Mouse (Mus musculus) adrenal gland, adult 8-10 months (tissue): ENCODE results near the gene Atp1a4. TPM values are rescaled to one million over a fixed set of nuclear protein-coding genes. Genes with fewer than 3 reads are reported as not detected.
"Not testable (repeated sequence)": the region's sequence is repeated elsewhere in the genome, so short reads cannot be mapped to it uniquely, and the experiment has no call there.

ENCODE experiments used
- DNase-seq: peaks from one replicate; pipeline ENCODE4 v3.0.0; 2022
- total RNA-seq, 4 experiments: library from RNA; stranded (reverse); gene quantifications; 2 replicates each; pipeline ENCODE4 v1.2.4; 2022

Gene Atp1a4
- total RNA-seq, 4 experiments from 2014 or later, result 0.12 to 1.1 (median 0.76) TPM

GRCm38 (mm10) chr1:172281522-172282254 is 23.5 kb upstream of the Atp1a4 start:
- peak; percentile 62 for DNase-seq

DNA sequence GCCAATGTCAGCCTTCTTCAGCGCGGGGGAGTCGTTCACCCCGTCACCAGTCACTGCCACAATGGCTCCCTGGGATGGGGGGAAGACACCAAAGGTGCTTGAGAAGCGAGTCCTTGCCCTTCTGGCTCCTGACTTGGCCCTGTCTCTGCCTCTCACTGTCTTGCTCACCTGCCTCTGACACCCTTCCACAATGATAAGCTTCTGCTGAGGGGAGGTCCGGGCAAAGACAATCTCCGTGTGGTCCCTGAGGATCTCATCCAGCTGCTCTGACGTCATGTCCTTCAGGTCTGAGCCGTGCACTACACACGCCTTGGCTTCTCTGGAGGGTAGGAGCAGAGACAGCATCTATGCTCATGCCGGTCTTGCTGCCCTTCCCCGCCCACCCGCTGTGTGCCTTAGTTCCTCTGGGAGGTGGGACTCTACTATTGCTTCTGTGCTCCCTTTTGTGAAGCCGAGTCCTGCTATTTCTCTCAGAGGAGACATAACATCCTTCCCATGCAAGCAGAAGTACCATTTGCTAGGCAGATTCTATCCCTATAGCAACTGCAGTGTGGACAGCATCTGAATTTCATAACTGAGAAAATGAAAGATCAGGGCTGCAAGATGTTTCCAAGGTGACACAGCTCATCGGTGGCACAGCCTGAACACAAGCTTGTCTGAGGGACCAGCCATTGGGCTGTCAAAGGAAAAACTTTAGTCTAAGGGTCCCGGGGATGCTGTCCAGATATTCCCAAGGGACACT is 21.7 kb upstream of the Atp1a4 start:
- no peak for DNase-seq

DNA sequence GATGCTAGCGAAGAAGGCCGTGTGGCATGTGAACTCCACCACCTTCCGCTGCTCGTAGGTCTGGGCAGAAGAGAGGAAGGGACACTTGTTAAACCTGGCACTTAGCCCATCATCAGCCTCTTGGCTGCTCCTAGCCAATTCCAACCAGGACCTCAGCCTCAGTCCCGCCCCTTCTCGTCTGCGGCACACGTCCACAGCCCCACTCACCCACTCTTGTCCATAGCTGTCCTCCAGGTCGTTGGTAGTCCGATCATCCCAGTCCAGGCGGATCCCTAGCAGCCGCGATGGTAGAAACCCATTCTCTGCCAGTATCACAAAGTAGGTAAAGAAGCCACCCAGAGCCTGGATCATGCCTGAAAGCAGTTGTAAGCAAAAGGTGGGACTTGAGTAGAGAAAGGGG is 20.1 kb upstream of the Atp1a4 start:
- no peak for DNase-seq

GRCm38 (mm10) chr1:172277172-172277571 is 19.0 kb upstream of the Atp1a4 start:
- DNase-seq, result no peak

GRCm38 (mm10) chr1:172274547-172274946 is 16.3 kb upstream of the Atp1a4 start:
- DNase-seq, result no peak

- no peak for DNase-seq
Observed at GRCm38 (mm10) chr1:172274116-172274515, 15.9 kb upstream of the Atp1a4 start.

DNA sequence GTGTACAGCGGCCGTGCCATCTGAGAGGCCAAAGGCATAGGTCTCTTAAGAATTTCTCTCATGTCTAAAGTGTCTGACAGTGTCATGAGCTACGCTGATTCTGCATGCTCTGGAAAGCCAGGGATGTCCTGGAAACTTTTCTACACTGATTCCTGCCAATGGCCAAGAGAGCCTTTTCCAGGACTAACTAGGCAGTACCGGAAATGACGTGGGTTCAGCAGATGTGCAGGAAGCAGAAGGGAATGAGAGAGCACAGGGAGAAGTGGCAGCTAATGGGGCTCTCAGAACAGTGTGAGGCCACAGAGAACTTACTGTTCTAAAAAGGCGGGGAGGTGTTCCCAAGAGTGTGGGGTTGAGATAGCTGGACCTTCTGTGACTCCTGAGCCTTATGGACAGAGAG is 15.2 kb upstream of the Atp1a4 start:
- DNase-seq, result no peak

GRCm38 (mm10) chr1:172271765-172272164 is 13.6 kb upstream of the Atp1a4 start:
- no peak for DNase-seq

- DNase-seq, result no peak
Observed at GRCm38 (mm10) chr1:172271208-172271607, 13.0 kb upstream of the Atp1a4 start.

DNA sequence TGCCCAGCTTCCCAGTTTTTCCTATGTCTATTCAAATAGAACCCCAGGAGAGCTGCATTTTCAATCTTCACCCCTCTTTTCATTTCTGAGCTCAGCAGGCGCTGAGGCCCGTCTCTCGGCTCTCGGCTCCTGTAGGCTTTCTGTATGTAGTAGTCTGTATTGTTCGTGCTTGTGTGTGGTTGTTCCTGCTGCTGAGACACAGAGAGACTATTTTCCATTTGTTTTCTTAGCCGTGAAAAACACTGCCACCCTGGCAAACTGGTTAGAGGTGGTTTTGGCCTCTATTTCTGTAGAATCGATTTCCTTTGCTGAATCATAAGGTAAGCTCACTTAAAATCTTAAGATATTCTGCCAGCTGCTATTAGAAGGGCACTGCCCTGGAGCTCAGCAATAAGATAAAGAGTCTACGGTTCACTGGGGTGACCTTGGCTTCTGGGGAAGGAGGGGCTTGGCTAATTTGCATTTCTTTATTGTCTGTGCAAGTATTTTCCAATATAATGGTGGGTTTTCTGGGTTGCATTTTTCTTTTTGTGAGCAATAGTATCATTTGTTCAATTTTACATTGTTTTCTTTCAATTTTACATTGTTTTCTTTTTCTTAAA is 3.4 kb upstream of the Atp1a4 start, which contains the start of gene Igsf8:
Gene Igsf8, plus strand, starts transcription at position 165 of the 602 bp plus-strand sequence.
- DNase-seq, result no peak

DNA sequence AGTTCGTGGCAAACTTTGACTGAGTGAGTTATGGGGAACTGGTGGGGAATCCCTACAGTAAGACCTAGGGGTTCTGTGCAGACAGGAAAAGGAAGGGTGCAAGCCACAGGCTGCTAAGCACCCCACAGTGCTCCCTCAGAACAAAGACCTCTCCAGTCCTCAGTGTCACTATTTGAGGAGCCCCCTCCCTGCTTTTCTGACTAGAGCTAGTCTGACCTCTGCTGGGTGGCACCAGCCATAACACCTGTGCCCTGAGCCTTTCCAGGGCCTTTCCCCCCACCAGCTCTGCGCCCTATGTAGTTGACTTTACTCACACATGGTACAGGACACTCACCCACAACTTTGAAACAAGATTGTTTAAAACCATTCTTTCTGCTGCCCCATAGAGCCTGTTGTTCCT is 10.5 kb downstream of the Atp1a4 start:
- no peak for DNase-seq

DNA sequence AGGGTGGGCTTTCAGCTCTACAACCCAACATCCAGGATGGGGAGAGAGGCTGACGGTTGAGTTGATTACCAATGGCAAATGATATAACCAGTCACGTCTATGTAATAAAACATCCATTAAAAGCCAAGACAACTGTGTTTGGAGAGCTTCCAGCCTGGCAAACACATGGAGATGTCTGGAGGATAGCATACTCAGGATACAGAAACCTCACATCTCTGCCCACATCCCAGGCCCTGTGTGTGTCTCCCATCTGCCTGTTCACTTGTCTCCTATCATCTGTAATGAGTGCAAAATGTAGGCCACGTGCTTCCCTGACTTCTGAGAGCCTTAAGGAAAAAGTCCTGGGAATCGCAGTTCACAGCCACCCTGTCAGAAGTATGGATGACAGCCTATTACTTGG is 11.0 kb downstream of the Atp1a4 start:
- no peak for DNase-seq

DNA sequence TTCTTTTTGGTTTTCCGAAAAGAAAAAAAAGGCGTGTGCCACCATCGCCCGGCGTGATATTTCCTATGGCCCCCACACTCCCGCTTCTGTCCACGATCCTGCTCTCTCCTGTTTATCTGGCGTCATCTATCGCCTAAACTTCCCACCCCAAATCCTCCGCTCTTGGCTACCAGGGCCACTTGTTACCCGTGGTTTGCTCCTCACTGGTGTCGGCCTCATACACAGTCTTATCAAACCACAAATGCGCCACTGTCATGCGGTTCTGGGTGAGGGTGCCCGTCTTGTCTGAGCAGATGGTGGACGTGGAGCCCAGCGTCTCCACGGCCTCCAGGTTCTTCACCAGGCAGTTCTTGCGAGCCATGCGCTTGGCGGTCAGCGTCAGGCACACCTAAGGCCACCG is 13.6 kb downstream of the Atp1a4 start:
- not testable (repeated sequence) for DNase-seq

DNA sequence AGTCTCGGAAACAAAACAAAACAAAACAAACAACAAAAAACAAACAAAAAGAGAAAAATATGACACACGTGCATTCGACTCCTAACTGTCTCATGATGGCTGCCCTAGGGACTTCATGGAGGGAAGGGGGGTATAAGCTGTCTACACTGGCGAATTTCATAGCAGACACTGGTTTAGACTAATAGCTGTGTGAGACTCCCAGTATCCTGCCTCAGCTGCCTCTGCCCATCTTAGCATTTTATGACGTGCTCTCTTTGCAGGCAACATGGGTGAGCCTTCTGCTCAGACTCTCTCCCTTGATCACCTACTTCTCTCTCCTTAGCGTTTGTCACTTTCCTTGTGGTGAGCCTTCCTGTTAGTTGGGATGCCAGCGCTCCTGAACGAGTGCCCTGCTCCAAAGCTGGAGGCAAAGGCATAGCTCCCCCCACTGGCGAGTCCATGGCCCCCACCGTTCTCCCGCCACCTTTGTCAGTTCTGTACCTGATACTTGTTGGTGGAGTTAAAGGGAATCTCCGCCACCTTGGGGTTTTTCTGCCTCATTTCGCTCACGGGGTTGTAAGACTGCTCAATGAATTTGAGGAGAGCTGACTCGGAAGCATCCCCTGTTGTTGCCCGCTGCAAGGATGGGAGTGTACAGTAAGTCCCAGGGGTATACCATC is 14.5 kb downstream of the Atp1a4 start:
- no peak for DNase-seq

- no peak for DNase-seq
Observed at GRCm38 (mm10) chr1:172242401-172242800, 15.8 kb downstream of the Atp1a4 start.

- DNase-seq, result no peak
Observed at GRCm38 (mm10) chr1:172240945-172241708, 17.1 kb downstream of the Atp1a4 start.

GRCm38 (mm10) chr1:172229215-172229614 is 29.0 kb downstream of the Atp1a4 start:
- no peak for DNase-seq

DNA sequence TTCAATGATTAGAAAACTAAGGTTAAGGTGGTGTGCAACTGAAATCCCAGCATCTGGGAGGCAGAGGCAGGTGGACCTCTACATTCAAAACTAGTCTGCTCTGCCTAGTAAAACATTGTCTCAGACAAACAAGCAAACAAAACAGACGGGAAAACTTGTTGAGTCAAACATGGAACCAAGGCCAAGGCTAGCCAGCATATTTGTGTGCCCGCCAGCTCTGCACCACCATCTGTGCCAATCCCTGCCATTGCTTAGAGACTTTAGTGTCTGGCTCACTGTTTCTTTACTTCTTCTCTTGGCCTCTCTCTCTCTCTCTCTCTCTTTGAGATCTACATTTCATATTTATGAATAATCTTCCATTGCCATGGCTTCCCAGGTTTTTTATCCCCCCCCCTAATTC is 30.0 kb downstream of the Atp1a4 start:
- no peak for DNase-seq

GRCm38 (mm10) chr1:172221297-172222063 is 36.7 kb downstream of the Atp1a4 start:
- no peak for DNase-seq

DNA sequence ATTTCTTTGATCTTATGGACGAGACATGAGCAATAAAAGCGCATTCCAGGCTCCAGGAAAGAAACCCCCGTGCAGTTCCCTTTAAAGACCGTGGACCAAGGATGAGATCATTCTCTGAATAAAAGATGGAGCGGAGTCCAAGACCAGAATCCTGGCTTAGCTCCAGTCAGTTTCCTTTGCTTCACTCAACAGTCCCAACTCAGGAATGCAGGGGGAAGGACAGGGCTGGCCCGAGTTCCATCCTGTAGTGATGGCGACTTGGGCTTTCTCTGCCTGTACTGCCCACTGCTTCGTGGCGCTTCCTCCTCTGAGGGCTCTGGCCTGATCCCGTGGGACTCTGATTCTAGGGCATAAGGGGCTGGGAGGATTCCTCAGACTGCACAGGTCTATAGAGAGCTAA is 37.8 kb downstream of the Atp1a4 start:
- DNase-seq, result no peak
